Mouse (Mus musculus) CD8-positive naive resting alpha-beta T cell, adult 57 days (primary cell): ENCODE measurements around the gene Fabp6. TPM values are rescaled to one million over a fixed set of nuclear protein-coding genes. Genes with fewer than 3 reads are reported as not detected.

Experiments used
- total RNA-seq: library from RNA; stranded (reverse); gene quantifications from one replicate; pipeline ENCODE4 v1.2.4, GENCODE M21; 2023

Fabp6 gene
- total RNA-seq: not detected

GRCm38 (mm10) chr11:43601440-43601839 lies at the start of gene Fabp6:
Gene Fabp6, minus strand, starts transcription at chr11:43601540.

GRCm38 (mm10) chr11:43586324-43587090 lies 14.8 kb downstream of the Fabp6 start, which contains the start of gene 4933415A04Rik:
Gene 4933415A04Rik, plus strand, starts transcription at chr11:43587040.

Other genes starting within 250 kb of the Fabp6 start
- 51.8 TPM for gene Pttg1, start 175.3 kb downstream of the Fabp6 start, total RNA-seq
- 110 TPM for gene Slu7, start 167.8 kb downstream of the Fabp6 start, total RNA-seq
- gene C1qtnf2, start 127.3 kb downstream of the Fabp6 start, total RNA-seq: not detected
- gene Ccnjl, start 72.8 kb downstream of the Fabp6 start, total RNA-seq: 2.2 TPM
- gene 4933415A04Rik, start 14.5 kb downstream of the Fabp6 start, total RNA-seq: 1.0 TPM
- 64.4 TPM for gene Pwwp2a, start 80.5 kb upstream of the Fabp6 start, total RNA-seq
- 36.5 TPM for gene Ttc1, start 146.5 kb upstream of the Fabp6 start, total RNA-seq